Mouse (Mus musculus): ENCODE measurements around the gene Chfr.

DNA sequence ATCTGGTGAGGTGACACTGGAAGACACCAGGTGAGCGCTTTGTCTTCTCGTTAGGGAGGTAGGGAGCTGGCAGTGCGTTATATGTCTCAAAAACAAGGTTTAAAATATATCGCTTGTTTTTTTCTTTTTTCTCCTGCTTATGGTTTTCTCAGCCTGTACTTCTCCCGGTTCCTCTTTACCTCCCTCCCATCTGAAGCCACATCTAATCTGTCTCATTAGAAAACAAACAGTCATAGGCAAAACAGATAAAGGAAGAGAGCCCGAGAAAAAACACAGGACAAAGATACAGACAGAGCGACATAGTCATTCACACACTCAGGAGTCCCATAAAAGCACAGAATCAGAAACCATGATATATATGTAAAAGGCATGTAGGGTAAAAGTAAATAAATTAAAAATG is 4.8 kb downstream of the Chfr start:
- TF ChIP-seq CTCF (IDR thresholded peaks at IDR 0.05), result no peak
- TF ChIP-seq EP300 (IDR thresholded peaks at IDR 0.05), result no peak
